Mouse (Mus musculus): ENCODE data around the gene Mfsd2b. TPM values are rescaled to one million over a fixed set of nuclear protein-coding genes. Genes with fewer than 3 reads are reported as not detected.

The Mfsd2b gene
- total RNA-seq, 2 experiments from 2014 or later, result 0.40 to 0.63 TPM

DNA sequence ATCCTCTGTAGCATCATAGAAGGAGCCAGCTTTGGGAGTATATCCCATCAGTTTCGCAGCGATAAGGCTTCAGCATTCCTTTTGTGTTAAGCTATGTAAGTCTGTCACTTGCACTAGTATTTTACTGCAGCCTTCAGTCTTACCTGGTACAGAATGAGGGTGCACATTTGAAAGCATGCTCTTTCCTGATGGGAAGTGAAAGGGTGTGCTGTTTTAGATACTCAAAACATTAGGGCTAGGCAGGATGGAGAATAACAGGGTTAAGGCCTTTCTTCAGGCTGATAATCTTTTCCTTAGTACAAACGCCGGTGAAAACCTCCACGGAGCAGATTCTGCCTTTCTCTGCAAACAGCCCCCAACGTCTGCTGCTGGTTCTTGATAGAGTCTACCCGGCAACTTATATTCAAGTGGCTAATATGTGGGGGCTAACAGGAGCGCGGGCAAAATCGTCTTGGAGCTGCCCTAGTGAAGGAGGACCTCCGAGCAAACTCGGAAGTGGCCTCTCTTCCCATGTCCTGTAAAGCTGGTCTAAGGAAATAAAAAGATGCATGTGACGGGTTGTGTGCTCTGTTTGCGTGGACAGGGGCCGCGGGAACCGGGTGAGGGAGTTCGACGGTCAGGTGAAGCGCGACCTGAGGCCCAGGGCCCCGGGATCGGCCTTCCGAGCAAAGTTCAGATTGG is 57.3 kb downstream of the Mfsd2b start:
- no peak for DNase-seq (ENCODE audit: low spot score in 2 of 2)

DNA sequence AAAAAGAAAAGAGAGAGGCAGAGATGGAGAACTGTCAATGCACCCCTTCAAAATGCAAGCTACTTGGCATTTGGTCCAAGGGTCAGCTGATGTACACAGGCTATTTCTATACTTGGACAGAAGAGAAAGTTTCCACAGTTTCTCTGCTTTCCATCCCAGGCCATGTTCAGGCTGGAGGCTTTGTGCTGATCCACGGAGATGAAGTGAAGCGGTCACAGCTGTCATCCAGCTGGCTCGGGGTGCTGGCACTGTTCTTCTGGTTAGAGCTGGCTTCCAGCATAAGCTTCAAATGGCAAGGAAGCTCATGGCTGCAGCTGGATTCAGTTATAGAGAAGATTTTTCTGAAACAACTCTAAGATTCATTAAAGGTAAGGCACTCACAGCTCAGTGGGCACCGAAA is 60.5 kb downstream of the Mfsd2b start:
- no peak for DNase-seq (ENCODE audit: low spot score in 2 of 2)

Other genes starting within 250 kb of the Mfsd2b start
- 1 to 10 TPM; 1.7 to 1.9 TPM for gene Fam228a, start 135.9 kb downstream of the Mfsd2b start, total RNA-seq (2021)
- 10 to 100 TPM; 10.8 to 11.0 TPM for gene Pfn4, start 105.3 kb downstream of the Mfsd2b start, total RNA-seq (2021)
- 10 to 100 TPM; 15.0 to 24.1 TPM for gene Fam228b, start 105.1 kb downstream of the Mfsd2b start, total RNA-seq (2021)
- gene Sf3b6, start 56.8 kb downstream of the Mfsd2b start, total RNA-seq (2021), result 10 to 100 TPM; 72.6 to 84.1 TPM
- 10 to 100 TPM; 44.3 to 48.2 TPM for gene Fkbp1b, start 32.8 kb downstream of the Mfsd2b start, total RNA-seq (2021)
- gene Wdcp, start 31.1 kb downstream of the Mfsd2b start, total RNA-seq (2021), result 10 to 100 TPM; 12.0 to 12.9 TPM
- gene Ubxn2a, start 33.3 kb upstream of the Mfsd2b start, total RNA-seq (2021), result 10 to 100 TPM; 57.3 to 62.2 TPM
- 10 to 100 TPM; 29.6 to 30.6 TPM for gene Atad2b, start 43.0 kb upstream of the Mfsd2b start, total RNA-seq (2021)